8 mouse cellular contexts compared by ENCODE assay signal in the genomic region with DNA sequence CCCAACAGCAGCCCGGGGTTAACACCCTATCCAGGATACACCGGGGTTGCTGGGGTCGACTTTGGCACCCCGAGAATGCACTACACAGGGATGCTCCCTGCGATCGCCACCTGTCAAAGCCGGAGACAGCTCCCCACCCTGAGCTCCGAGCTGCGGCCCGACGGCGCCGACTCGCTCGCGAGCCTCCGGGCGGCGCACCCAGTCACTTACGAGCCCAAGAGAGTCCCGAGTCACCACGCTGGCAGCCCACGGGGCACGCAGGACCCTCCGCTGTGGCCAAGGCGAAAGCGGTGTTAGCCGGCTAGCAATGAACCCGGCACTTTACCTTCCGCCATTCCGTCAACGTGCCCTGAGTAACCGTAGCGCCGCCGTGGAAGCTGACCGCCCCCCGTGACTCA. TPM values are rescaled to one million over a fixed set of nuclear protein-coding genes. Genes with fewer than 3 reads are reported as not detected.
DNase-seq lines count a peak whose midpoint lies in the region; ATAC-seq and TF ChIP-seq lines count a peak whose summit lies in the region.

No protein-coding gene starts in this region.

- no peaks in the 10 kb centered on the region for H3K36me3 ChIP-seq in kidney, embryonic 16.5 days (ENCODE audit: insufficient read depth, low read length)
- no peaks in the 10 kb centered on the region for H3K36me3 ChIP-seq in forebrain, embryonic 15.5 days
- no peaks in the 10 kb centered on the region for H3K36me3 ChIP-seq in liver, embryonic 14.5 days (replicated peaks; ENCODE audit: control insufficient read depth, insufficient read depth, low read depth)
- no peaks in the 10 kb centered on the region for H3K36me3 ChIP-seq in stomach, postnatal 0 days (ENCODE audit: control insufficient read depth, insufficient read depth, low read length)

- 0 out of 2 replicates have a peak, but pooled peaks have one; percentile 11 for TF ChIP-seq CTCF in liver, embryonic 14.5 days (IDR thresholded peaks at IDR 0.05; ENCODE audit: low read depth)
- no peak for TF ChIP-seq CTCF in stomach, postnatal 0 days (IDR thresholded peaks at IDR 0.05; ENCODE audit: low read depth)

- H3K4me2 ChIP-seq in kidney, embryonic 16.5 days (replicated peaks; ENCODE audit: low read depth, low read length) = peak overlapping the region; percentile 71
- peak overlapping the region; percentile 72 for H3K4me2 ChIP-seq in forebrain, embryonic 15.5 days (replicated peaks)
- peak overlapping the region; percentile 90 for H3K4me2 ChIP-seq in liver, embryonic 14.5 days (ENCODE audit: low read depth)
- H3K4me2 ChIP-seq in stomach, postnatal 0 days (replicated peaks; ENCODE audit: low read depth) = peak overlapping the region; percentile 86

- TF ChIP-seq EP300 in liver, embryonic 14.5 days (IDR thresholded peaks at IDR 0.05; ENCODE audit: low read depth) = no peak
- no peak for TF ChIP-seq EP300 in stomach, postnatal 0 days (optimal IDR thresholded peaks at IDR 0.05)

- peak overlapping the region; percentile 85 for H3K4me3 ChIP-seq in kidney, embryonic 16.5 days (ENCODE audit: low read length)
- H3K4me3 ChIP-seq in forebrain, embryonic 15.5 days = peak overlapping the region; percentile 88
- H3K4me3 ChIP-seq in liver, embryonic 14.5 days (ENCODE audit: insufficient read depth in 1 of 2, low read depth in 2 of 2, low read length in 2 of 2) = peak overlapping the region; percentile 74 to 92
- peak overlapping the region; percentile 95 for H3K4me3 ChIP-seq in stomach, postnatal 0 days (ENCODE audit: low read depth, low read length)

- under 1% methylated on average over 38 of the region's 38 CpGs for WGBS in kidney, embryonic 16.5 days
- under 1% methylated on average over 38 of the region's 38 CpGs for WGBS in forebrain, embryonic 15.5 days
- under 1% methylated on average over 38 of the region's 38 CpGs for WGBS in liver, embryonic 14.5 days (ENCODE audit: insufficient replicate concordance)
- WGBS in stomach, postnatal 0 days = under 1% methylated on average over 35 of the region's 38 CpGs

- H3K9ac ChIP-seq in kidney, embryonic 16.5 days (replicated peaks; ENCODE audit: low read length) = peak overlapping the region; percentile 94
- peak overlapping the region; percentile 93 for H3K9ac ChIP-seq in forebrain, embryonic 15.5 days (replicated peaks)
- peak overlapping the region; percentile 97 for H3K9ac ChIP-seq in liver, embryonic 14.5 days (replicated peaks)
- H3K9ac ChIP-seq in stomach, postnatal 0 days (ENCODE audit: low read length) = peak overlapping the region; percentile 95

- H3K4me1 ChIP-seq in kidney, embryonic 16.5 days (ENCODE audit: insufficient read depth, low read length) = peaks cover 21% of the 10 kb centered on the region
- H3K4me1 ChIP-seq in forebrain, embryonic 15.5 days = peaks cover 29% of the 10 kb centered on the region
- peaks cover 0 to 9% of the 10 kb centered on the region in 2 experiments; a peak in 2 of 4 replicates for H3K4me1 ChIP-seq in liver, embryonic 14.5 days (replicated peaks; ENCODE audit: control insufficient read depth in 2 of 2, insufficient read depth in 2 of 2, low read length in 1 of 2)
- peaks cover 3% of the 10 kb centered on the region; the same call in 1 of the 2 replicates for H3K4me1 ChIP-seq in stomach, postnatal 0 days (replicated peaks; ENCODE audit: control insufficient read depth, insufficient read depth)

- no peaks in the 10 kb centered on the region for H3K9me3 ChIP-seq in kidney, embryonic 16.5 days (ENCODE audit: low read length)
- H3K9me3 ChIP-seq in forebrain, embryonic 15.5 days = no peaks in the 10 kb centered on the region
- H3K9me3 ChIP-seq in liver, embryonic 14.5 days (ENCODE audit: control insufficient read depth, low read length) = no peaks in the 10 kb centered on the region
- no peaks in the 10 kb centered on the region for H3K9me3 ChIP-seq in stomach, postnatal 0 days (ENCODE audit: control insufficient read depth, low read length)

- ATAC-seq in kidney, embryonic 16.5 days (ENCODE audit: low FRiP score, low TSS enrichment) = peak; percentile 66
- ATAC-seq in activated CD4-positive, CD25-positive, alpha-beta regulatory T cell, adult 4 months = peak; percentile 17
- peak; percentile 76 for ATAC-seq in forebrain, embryonic 15.5 days (replicated peaks)
- ATAC-seq in liver, embryonic 14.5 days (ENCODE audit: insufficient read depth) = peak; percentile 76
- peak; percentile 57 for ATAC-seq in stomach, postnatal 0 days (ENCODE audit: low FRiP score, low TSS enrichment)

- DNase-seq in kidney, postnatal 25 days = no peak
- peak in 2 of 3 experiments; percentile 26 to 38 for DNase-seq in liver, embryonic 14.5 days (ENCODE audit: low read depth in 3 of 3, low spot score in 3 of 3)
- no peak for DNase-seq in stomach, postnatal 0 days (ENCODE audit: low spot score)
- no peak for DNase-seq in urinary bladder, postnatal 14 days (ENCODE audit: low spot score)
- DNase-seq in Muller cell, postnatal 12 days (ENCODE audit: inconsistent ontology term) = no peak

- H3K27me3 ChIP-seq in kidney, embryonic 16.5 days (ENCODE audit: insufficient read depth, low read length) = no peaks in the 10 kb centered on the region
- no peaks in the 10 kb centered on the region for H3K27me3 ChIP-seq in forebrain, embryonic 15.5 days
- no peaks in the 10 kb centered on the region for H3K27me3 ChIP-seq in liver, embryonic 14.5 days (ENCODE audit: control insufficient read depth, insufficient read depth, low read length)
- no peaks in the 10 kb centered on the region for H3K27me3 ChIP-seq in stomach, postnatal 0 days (ENCODE audit: control insufficient read depth, insufficient read depth, low read length)

- H3K27ac ChIP-seq in kidney, embryonic 16.5 days (ENCODE audit: low read length) = peak overlapping the region; percentile 47; the same call in 1 of the 2 replicates
- H3K27ac ChIP-seq in forebrain, embryonic 15.5 days (replicated peaks) = peak overlapping the region; percentile 76
- peak overlapping the region; percentile 71 for H3K27ac ChIP-seq in liver, embryonic 14.5 days
- H3K27ac ChIP-seq in stomach, postnatal 0 days (replicated peaks) = peak overlapping the region; percentile 92

RNA-seq across cellular contexts. Expression of gene Ikzf5, which starts 0.3 kb away (rescaled TPM):
- polyA plus RNA-seq in kidney, embryonic 16.5 days (2015; fragmentation: Nextera tagmentation; extraction: Ambion mirVana) = 13.9 and 15.8 TPM in 2 replicates
- 10 to 100 TPM; 23.1 to 28.7 TPM for polyA plus RNA-seq in activated CD4-positive, CD25-positive, alpha-beta regulatory T cell, adult 4 months (2017; shearing (Covaris generic))
- polyA plus RNA-seq in forebrain, embryonic 15.5 days (2015; fragmentation: Nextera tagmentation; extraction: Ambion mirVana) = 15.9 and 17.3 TPM in 2 replicates
- 7.7 and 9.5 TPM in 2 replicates for polyA plus RNA-seq in liver, embryonic 14.5 days (2012; rRNA removed)
- 14.3 and 16.0 TPM in 2 replicates for polyA plus RNA-seq in liver, embryonic 14.5 days (2014; fragmentation: Nextera tagmentation; extraction: Ambion mirVana)
- polyA plus RNA-seq in stomach, postnatal 0 days (2015; fragmentation: Nextera tagmentation; extraction: Ambion mirVana) = 6.4 and 6.8 TPM in 2 replicates

RNA-seq across cellular contexts. Expression of gene Acadsb, which starts 0.4 kb away (rescaled TPM):
- polyA plus RNA-seq in kidney, embryonic 16.5 days (2015; fragmentation: Nextera tagmentation; extraction: Ambion mirVana) = 110 and 115 TPM in 2 replicates
- 10 to 100 TPM; 33.3 to 36.3 TPM for polyA plus RNA-seq in activated CD4-positive, CD25-positive, alpha-beta regulatory T cell, adult 4 months (2017; shearing (Covaris generic))
- 114 and 122 TPM in 2 replicates for polyA plus RNA-seq in forebrain, embryonic 15.5 days (2015; fragmentation: Nextera tagmentation; extraction: Ambion mirVana)
- 3.2 and 4.5 TPM in 2 replicates for polyA plus RNA-seq in liver, embryonic 14.5 days (2012; rRNA removed)
- polyA plus RNA-seq in liver, embryonic 14.5 days (2014; fragmentation: Nextera tagmentation; extraction: Ambion mirVana) = 30.2 and 33.6 TPM in 2 replicates
- 54.5 and 59.1 TPM in 2 replicates for polyA plus RNA-seq in stomach, postnatal 0 days (2015; fragmentation: Nextera tagmentation; extraction: Ambion mirVana)

RNA-seq across cellular contexts. Expression of gene Pstk, which starts 39.0 kb away (rescaled TPM):
- 65.1 and 66.1 TPM in 2 replicates for polyA plus RNA-seq in kidney, embryonic 16.5 days (2015; fragmentation: Nextera tagmentation; extraction: Ambion mirVana)
- 10 to 100 TPM; 33.6 to 39.6 TPM for polyA plus RNA-seq in activated CD4-positive, CD25-positive, alpha-beta regulatory T cell, adult 4 months (2017; shearing (Covaris generic))
- 33.7 TPM in 2 replicates for polyA plus RNA-seq in forebrain, embryonic 15.5 days (2015; fragmentation: Nextera tagmentation; extraction: Ambion mirVana)
- 14.5 and 15.9 TPM in 2 replicates for polyA plus RNA-seq in liver, embryonic 14.5 days (2012; rRNA removed)
- 22.9 and 23.2 TPM in 2 replicates for polyA plus RNA-seq in liver, embryonic 14.5 days (2014; fragmentation: Nextera tagmentation; extraction: Ambion mirVana)
- polyA plus RNA-seq in stomach, postnatal 0 days (2015; fragmentation: Nextera tagmentation; extraction: Ambion mirVana) = 50.0 and 52.2 TPM in 2 replicates

RNA-seq across cellular contexts. Expression of gene 2310057M21Rik, which starts 47.4 kb away (rescaled TPM):
- 20.4 and 22.0 TPM in 2 replicates for polyA plus RNA-seq in kidney, embryonic 16.5 days (2015; fragmentation: Nextera tagmentation; extraction: Ambion mirVana)
- 10 to 100 TPM; 12.7 to 18.5 TPM for polyA plus RNA-seq in activated CD4-positive, CD25-positive, alpha-beta regulatory T cell, adult 4 months (2017; shearing (Covaris generic))
- 21.9 and 24.2 TPM in 2 replicates for polyA plus RNA-seq in forebrain, embryonic 15.5 days (2015; fragmentation: Nextera tagmentation; extraction: Ambion mirVana)
- 2.8 and 4.6 TPM in 2 replicates for polyA plus RNA-seq in liver, embryonic 14.5 days (2012; rRNA removed)
- polyA plus RNA-seq in liver, embryonic 14.5 days (2014; fragmentation: Nextera tagmentation; extraction: Ambion mirVana) = 7.7 and 9.2 TPM in 2 replicates
- 11.5 and 12.8 TPM in 2 replicates for polyA plus RNA-seq in stomach, postnatal 0 days (2015; fragmentation: Nextera tagmentation; extraction: Ambion mirVana)

Comparison
In these comparisons a context has a peak if more than half of its experiments do, and no peak if none do; other contexts are left out.
1. ATAC-seq: peak in every context shown above with its lines; median percentile 76 in forebrain, embryonic 15.5 days; 76 in liver, embryonic 14.5 days; 66 in kidney, embryonic 16.5 days; 57 in stomach, postnatal 0 days; 17 in activated CD4-positive, CD25-positive, alpha-beta regulatory T cell, adult 4 months.
2. DNase-seq: peak in liver, embryonic 14.5 days (2 of 3); none in kidney, postnatal 25 days (0 of 2), stomach, postnatal 0 days (single experiment), urinary bladder, postnatal 14 days (single experiment) and Muller cell, postnatal 12 days (single experiment).
3. Peak in every context shown above with its lines, with median percentiles within 50 percentile points of each other: H3K27ac ChIP-seq, H3K4me2 ChIP-seq, H3K4me3 ChIP-seq and H3K9ac ChIP-seq.